Mouse (Mus musculus) cerebellum, adult 2 months (tissue): ENCODE measurements around the gene Tecr. TPM values are rescaled to one million over a fixed set of nuclear protein-coding genes. Genes with fewer than 3 reads are reported as not detected.

ENCODE experiments used
- DNase-seq, 2 experiments: peaks; one replicate each; pipeline ENCODE4 v3.0.0; 2021
- H3K27ac ChIP-seq: fragments of 200-500 bp; 2 replicates; pipeline ENCODE4 v1.5.1; 2012; ENCODE audit warnings: low read length, control low read depth, inconsistent platforms; ENCODE audit not compliant: insufficient read depth
- H3K27me3 ChIP-seq: fragments of 200-500 bp; 2 replicates; pipeline ENCODE4 v1.6.1; 2012; ENCODE audit warnings: inconsistent platforms, mild to moderate bottlenecking, low read length, moderate library complexity; ENCODE audit not compliant: control insufficient read depth, insufficient read depth
- H3K4me1 ChIP-seq: fragments of 200-500 bp; 2 replicates; pipeline ENCODE4 v1.6.1; 2011; ENCODE audit warnings: low read length; ENCODE audit not compliant: control insufficient read depth, insufficient read depth
- H3K4me3 ChIP-seq: fragments of 200-500 bp; replicated peaks from 2 replicates; pipeline ENCODE3; 2011; ENCODE audit warnings: mild to moderate bottlenecking, low read depth, low read length, control low read depth; ENCODE audit not compliant: insufficient read depth
- CTCF ChIP-seq: fragments of 200-500 bp; IDR thresholded peaks from 2 replicates; pipeline ENCODE4 v1.5.1; 2011; ENCODE audit warnings: low read depth, mild to moderate bottlenecking, control low read depth, low read length, moderate library complexity, borderline replicate concordance; ENCODE audit not compliant: insufficient read depth
- POLR2A ChIP-seq: fragments of 200-500 bp; IDR thresholded peaks from 2 replicates; pipeline ENCODE4 v1.6.1; 2011; ENCODE audit warnings: low read length, control low read depth, borderline replicate concordance; ENCODE audit not compliant: insufficient read depth
- WGBS: fragments of 180-500 bp; shearing (Covaris S2); methylation state at CpG from one replicate; pipeline ENCODE4 v1.1.7; 2018; 5-methylcytosine and 5-hydroxymethylcytosine counted together
- polyA plus RNA-seq: library from polyadenylated mRNA; depleted of rRNA; stranded (reverse); fragments of >200 nt; gene quantifications from 2 replicates; pipeline ENCODE4 v1.2.3, GENCODE M21; 2012

The Tecr gene
- polyA plus RNA-seq, 1 experiment, result 1,238 TPM

GRCm38 (mm10) chr8:83577384-83577791, 30.4 kb downstream of the Tecr start:
- Histone ChIP-seq H3K27ac (no peak overlapping the region), H3K4me3 (no peak overlapping the region)
- WGBS, result 15% methylated on average over 9 of the region's 9 CpGs

GRCm38 (mm10) chr8:83576921-83577320, 30.9 kb downstream of the Tecr start:
- peak in 1 of 2 experiments; percentile 17 for DNase-seq
- H3K27me3 ChIP-seq, result no peaks in the 10 kb centered on the region
- TF ChIP-seq CTCF, result no peak
- TF ChIP-seq POLR2A, result no peak
- 58% methylated on average over 4 of the region's 4 CpGs for WGBS
- H3K4me1 ChIP-seq, result peaks cover 73% of the 10 kb centered on the region
- no peak overlapping the region for H3K27ac ChIP-seq
- no peak overlapping the region for H3K4me3 ChIP-seq

More at GRCm38 (mm10) chr8:83577384-83577791, 30.4 kb downstream of the Tecr start:
- TF ChIP-seq POLR2A, result no peak
- no peak for TF ChIP-seq CTCF
- peak; percentile 27 for DNase-seq
- Histone ChIP-seq H3K4me1 (peaks cover 77% of the 10 kb centered on the region), H3K27me3 (no peaks in the 10 kb centered on the region)

DNA sequence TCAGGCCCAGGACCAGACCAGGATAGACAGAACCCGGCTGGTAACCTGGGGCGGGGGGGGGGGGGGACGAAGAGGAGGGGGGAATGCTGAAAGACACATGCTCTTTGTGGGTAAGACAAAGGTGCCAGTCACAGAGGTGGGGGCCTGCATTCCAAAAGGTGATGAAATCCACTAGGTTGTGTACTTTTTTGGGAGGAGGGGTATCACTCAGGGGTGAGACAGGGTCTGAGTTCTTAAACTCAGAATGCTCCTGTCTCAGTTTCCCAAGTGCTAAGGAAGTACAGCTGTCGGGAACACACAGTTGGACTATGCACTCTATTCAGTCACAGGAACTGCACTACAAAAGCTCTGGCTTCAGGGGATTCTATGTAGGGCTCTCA, 31.3 kb downstream of the Tecr start:
- Histone ChIP-seq H3K4me3 (no peak overlapping the region), H3K27ac (no peak overlapping the region), H3K27me3 (no peaks in the 10 kb centered on the region), H3K4me1 (peaks cover 73% of the 10 kb centered on the region)
- 48% methylated on average over 4 of the region's 4 CpGs for WGBS
- TF ChIP-seq POLR2A, result no peak
- no peak for TF ChIP-seq CTCF
- DNase-seq, result no peak

DNA sequence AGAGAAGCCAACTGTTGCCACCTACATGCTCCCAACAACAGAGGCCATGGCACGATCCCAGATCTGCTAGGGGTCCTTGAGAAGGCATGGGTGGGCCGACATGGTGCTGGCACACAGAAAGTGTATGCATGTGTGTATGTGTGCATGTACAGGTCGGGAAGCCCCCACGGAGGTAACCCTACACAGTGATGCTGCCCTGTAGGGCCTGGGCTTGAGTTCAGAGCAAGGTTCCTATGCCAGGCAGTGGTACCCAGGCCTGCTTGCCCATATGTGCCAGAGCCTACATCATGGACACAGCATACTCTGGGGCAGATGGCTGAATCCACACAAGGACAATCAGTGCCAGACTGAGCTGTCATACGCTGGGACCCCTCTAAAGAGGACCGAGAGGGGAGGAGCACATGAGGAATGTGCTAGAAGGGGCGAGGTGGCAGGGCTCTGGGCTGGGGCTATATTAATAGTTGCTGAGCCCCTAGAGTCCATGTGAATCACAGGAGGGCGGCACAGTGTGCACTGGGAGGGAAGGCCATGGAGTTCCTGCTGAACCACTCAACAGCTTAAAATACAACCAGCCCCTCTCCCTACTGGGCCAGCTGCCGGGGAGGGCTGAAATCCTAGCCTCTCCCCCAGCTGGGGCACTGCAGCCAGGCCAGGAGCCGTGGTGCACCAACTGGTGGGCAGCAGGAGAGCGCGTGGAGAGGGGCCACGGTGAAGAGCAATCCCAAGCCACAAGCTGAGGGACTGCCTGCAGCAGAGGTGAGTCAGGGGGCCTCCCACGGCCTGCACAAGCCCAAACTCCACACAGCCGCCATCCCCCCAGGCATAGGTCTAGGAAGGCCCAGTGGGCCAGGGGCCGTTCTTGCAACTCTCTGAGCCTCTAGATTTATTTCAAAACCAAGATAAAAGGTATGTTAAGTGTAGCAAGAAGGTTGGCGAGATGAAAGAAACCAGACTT, 31.9 kb downstream of the Tecr start:
- Histone ChIP-seq H3K4me3 (no peak overlapping the region), H3K27ac (no peak overlapping the region; the same call in 1 of the 2 replicates), H3K27me3 (no peaks in the 10 kb centered on the region), H3K4me1 (peaks cover 68% of the 10 kb centered on the region)
- 28% methylated on average over 17 of the region's 17 CpGs for WGBS
- TF ChIP-seq POLR2A (no peak), CTCF (no peak)
- DNase-seq, result peak; percentile 34 to 36

GRCm38 (mm10) chr8:83574631-83575315, 33.0 kb downstream of the Tecr start:
- 17% methylated on average over 15 of the region's 15 CpGs for WGBS
- H3K4me3 ChIP-seq, result no peak overlapping the region
- no peak for TF ChIP-seq POLR2A
- peaks cover 61% of the 10 kb centered on the region for H3K4me1 ChIP-seq
- DNase-seq, result peak; percentile 44
- no peaks in the 10 kb centered on the region for H3K27me3 ChIP-seq
- H3K27ac ChIP-seq, result no peak overlapping the region

DNA sequence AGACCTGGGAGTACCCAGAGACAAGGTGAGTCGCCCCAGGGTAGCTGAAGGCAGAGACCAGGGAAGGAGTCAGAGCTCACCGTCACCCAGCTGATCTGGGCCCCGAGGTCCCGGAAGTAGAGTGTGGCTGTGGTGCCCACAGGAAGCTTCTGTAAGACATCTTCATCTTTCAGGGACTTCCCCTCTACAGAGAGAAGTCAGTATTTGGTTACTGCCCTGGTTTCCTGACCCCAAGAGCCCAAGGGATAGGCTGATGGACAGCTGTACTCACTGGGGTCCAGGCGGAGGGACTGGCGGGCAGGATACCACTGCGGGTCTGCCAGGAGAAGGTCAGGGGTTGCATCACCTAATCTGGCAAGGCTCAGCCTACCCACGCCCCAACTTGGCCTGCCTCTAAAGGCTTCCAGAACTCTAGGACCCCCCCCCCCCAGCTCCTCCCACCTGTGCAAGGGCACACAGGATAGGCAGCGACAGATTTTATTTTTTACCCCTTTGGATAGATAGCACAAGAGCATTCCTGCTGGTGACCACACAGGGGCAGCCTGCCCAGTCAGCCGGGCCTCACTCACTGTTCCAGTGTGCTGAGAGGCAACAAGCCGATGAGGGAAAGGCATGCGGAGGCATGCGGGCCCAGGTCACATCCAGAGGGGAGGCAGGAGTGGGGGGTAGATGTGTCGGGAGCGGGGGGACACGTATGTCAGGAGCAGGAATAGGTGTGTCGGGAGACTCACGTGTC, 34.5 kb downstream of the Tecr start:
- no peaks in the 10 kb centered on the region for H3K27me3 ChIP-seq
- 68% methylated on average over 18 of the region's 18 CpGs for WGBS
- peak; percentile 14 to 37 for DNase-seq
- TF ChIP-seq POLR2A (no peak), CTCF (no peak)
- H3K4me1 ChIP-seq, result peaks cover 47% of the 10 kb centered on the region
- H3K27ac ChIP-seq, result no peak overlapping the region
- H3K4me3 ChIP-seq, result no peak overlapping the region

DNA sequence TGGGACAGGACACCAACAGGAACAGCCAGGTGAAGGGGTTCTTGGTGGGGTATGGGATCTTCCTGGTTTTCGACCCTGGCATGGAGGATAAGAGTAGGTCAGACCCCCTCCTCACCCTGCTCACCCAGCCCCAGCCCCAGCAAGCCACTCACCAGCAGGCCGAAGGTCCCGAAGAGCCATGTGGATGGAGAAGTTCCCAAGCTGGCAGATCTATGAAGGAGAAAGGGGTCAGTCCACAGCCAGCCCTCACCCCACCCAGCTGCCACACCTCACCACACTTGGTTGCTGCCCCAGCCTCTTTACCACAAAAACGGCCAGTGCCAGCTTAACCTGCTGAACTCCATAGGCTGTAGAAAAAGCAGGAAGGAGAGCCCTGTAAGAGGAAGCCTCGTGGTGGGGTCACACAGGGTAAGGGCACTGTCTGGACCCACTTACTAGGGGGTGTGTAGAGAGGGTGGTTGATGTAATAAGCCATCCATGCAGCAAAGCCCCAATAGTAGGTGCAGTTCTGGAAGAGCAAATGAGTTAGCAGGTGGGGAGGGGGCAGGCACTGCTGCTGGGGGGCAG, 35.4 kb downstream of the Tecr start:
- no peak overlapping the region for H3K27ac ChIP-seq
- TF ChIP-seq POLR2A (no peak), CTCF (no peak)
- H3K27me3 ChIP-seq, result no peaks in the 10 kb centered on the region
- peaks cover 39% of the 10 kb centered on the region for H3K4me1 ChIP-seq
- DNase-seq, result no peak
- no peak overlapping the region for H3K4me3 ChIP-seq
- WGBS, result 77% methylated on average over 5 of the region's 5 CpGs
